Mouse (Mus musculus) testis, adult 2 months (tissue): ENCODE data around the gene Amotl1.
"Not testable (repeated sequence)": the region's sequence is repeated elsewhere in the genome, so short reads cannot be mapped to it uniquely, and the experiment has no call there.

Experiments
- CTCF ChIP-seq: fragments of 200-500 bp; IDR thresholded peaks from 2 replicates; pipeline ENCODE4 v1.5.1; 2012; ENCODE audit warnings: low read depth, mild to moderate bottlenecking, inconsistent platforms, low read length, moderate library complexity; ENCODE audit not compliant: control insufficient read depth, insufficient read depth, insufficient replicate concordance
- POLR2A ChIP-seq: fragments of 200-500 bp; IDR thresholded peaks from 2 replicates; pipeline ENCODE4 v1.6.1; 2012; ENCODE audit warnings: low read depth, mild to moderate bottlenecking, inconsistent platforms, low read length, moderate library complexity; ENCODE audit not compliant: control insufficient read depth

DNA sequence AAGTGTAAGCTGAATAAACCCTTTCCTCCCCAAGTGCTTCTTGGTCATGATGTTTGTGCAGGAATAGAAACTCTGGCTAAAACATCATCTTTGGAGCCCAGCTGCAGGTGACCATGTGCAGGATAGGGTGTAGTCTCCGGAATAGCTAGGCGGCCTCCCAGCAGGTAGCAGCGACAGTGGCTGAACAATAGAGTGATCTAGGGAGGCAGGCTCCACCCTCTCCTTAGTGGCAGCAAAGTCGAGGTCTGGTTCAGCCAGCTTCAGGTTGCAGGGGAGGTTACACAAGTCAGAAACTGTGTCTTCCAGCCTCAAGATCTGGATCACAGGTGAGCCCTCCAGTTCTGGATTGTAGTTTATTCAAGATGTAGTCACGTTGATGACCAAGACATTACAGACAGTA is 27.1 kb upstream of the Amotl1 start:
- not testable (repeated sequence) for TF ChIP-seq POLR2A, CTCF
